Mouse (Mus musculus) ES-E14 (cell line): ENCODE results near the gene Kcnj14. TPM values are rescaled to one million over a fixed set of nuclear protein-coding genes. Genes with fewer than 3 reads are reported as not detected.

Source experiments
- DNase-seq: peaks from one replicate; pipeline ENCODE4 v3.0.0-alpha.2; 2013; ENCODE audit warnings: low read depth, low spot score
- H3K27ac ChIP-seq: 2 replicates; pipeline ENCODE4 v1.5.1; 2012; ENCODE audit warnings: low read depth, mild to moderate bottlenecking, low read length, moderate library complexity, mixed read lengths; ENCODE audit not compliant: poor library complexity, insufficient read depth, severe bottlenecking
- H3K36me3 ChIP-seq: 2 replicates; pipeline ENCODE4 v1.6.1; 2012; ENCODE audit warnings: mild to moderate bottlenecking, low read length, moderate library complexity, mixed read lengths; ENCODE audit not compliant: control insufficient read depth, poor library complexity, insufficient read depth, severe bottlenecking
- H3K4me1 ChIP-seq, 2 experiments: fragments of 150-350 bp in 1 of 2; sonication (generic) in 1 of 2; 2 replicates each; pipeline ENCODE4 v1.6.1; 2012; ENCODE audit warnings: low read length in 2 of 2, mild to moderate bottlenecking in 1 of 2, mixed read lengths in 1 of 2; ENCODE audit not compliant: control insufficient read depth in 2 of 2, insufficient read depth in 2 of 2, poor library complexity in 1 of 2
- H3K4me3 ChIP-seq, 2 experiments: fragments of 150-350 bp in 1 of 2; sonication (generic) in 1 of 2; 2 replicates each; pipeline ENCODE4 v1.5.1; 2012; ENCODE audit warnings: low read length in 2 of 2, low read depth in 1 of 2, mild to moderate bottlenecking in 1 of 2, mixed read lengths in 1 of 2; ENCODE audit not compliant: insufficient read depth in 1 of 2, poor library complexity in 1 of 2, severe bottlenecking in 1 of 2
- H3K9ac ChIP-seq: 2 replicates; pipeline ENCODE4 v1.6.1; 2012; ENCODE audit warnings: low read depth, mild to moderate bottlenecking, low read length, mixed read lengths; ENCODE audit not compliant: poor library complexity, insufficient read depth, severe bottlenecking
- H3K9me3 ChIP-seq: fragments of 150-350 bp; sonication (generic); 2 replicates; pipeline ENCODE4 v1.6.1; 2012; ENCODE audit warnings: low read depth, mild to moderate bottlenecking, low read length; ENCODE audit not compliant: control insufficient read depth, insufficient read depth
- CHD2 ChIP-seq: IDR thresholded peaks from 2 replicates; pipeline ENCODE4 v1.6.1; 2014; ENCODE audit warnings: mild to moderate bottlenecking, low read depth, low read length, inconsistent platforms
- HCFC1 ChIP-seq: IDR thresholded peaks from 2 replicates; pipeline ENCODE4 v1.6.1; 2012; ENCODE audit warnings: low read length, inconsistent platforms, borderline replicate concordance; ENCODE audit not compliant: insufficient read depth
- MAFK ChIP-seq: IDR thresholded peaks from 2 replicates; pipeline ENCODE4 v1.6.1; 2014; ENCODE audit warnings: mild to moderate bottlenecking, low read depth, low read length, inconsistent platforms; ENCODE audit not compliant: insufficient read depth
- ZC3H11A ChIP-seq: IDR thresholded peaks from 2 replicates; pipeline ENCODE4 v1.6.1; 2012; ENCODE audit warnings: low read depth, mild to moderate bottlenecking, inconsistent platforms, low read length, borderline replicate concordance
- ZNF384 ChIP-seq: IDR thresholded peaks from 2 replicates; pipeline ENCODE4 v1.6.1; 2012; ENCODE audit warnings: low read depth, low read length, inconsistent platforms
- in situ Hi-C, 2 experiments: fragments of 600-800 bp; cut with MboI; formaldehyde crosslinking; loops; one replicate each; pipeline ENCODE4 v1.15.1; 2025; ENCODE audit warnings: low sequenced_read_pairs in 2 of 2, inconsistent platforms in 1 of 2; ENCODE audit not compliant: unreplicated experiment in 2 of 2
- total RNA-seq: library from RNA; depleted of rRNA; stranded (reverse); fragments of 300-350 nt; gene quantifications from 2 replicates; pipeline ENCODE4 v1.2.3, GENCODE M21; 2012

The Kcnj14 gene
- total RNA-seq, 1 experiment = 1.6 TPM

DNA sequence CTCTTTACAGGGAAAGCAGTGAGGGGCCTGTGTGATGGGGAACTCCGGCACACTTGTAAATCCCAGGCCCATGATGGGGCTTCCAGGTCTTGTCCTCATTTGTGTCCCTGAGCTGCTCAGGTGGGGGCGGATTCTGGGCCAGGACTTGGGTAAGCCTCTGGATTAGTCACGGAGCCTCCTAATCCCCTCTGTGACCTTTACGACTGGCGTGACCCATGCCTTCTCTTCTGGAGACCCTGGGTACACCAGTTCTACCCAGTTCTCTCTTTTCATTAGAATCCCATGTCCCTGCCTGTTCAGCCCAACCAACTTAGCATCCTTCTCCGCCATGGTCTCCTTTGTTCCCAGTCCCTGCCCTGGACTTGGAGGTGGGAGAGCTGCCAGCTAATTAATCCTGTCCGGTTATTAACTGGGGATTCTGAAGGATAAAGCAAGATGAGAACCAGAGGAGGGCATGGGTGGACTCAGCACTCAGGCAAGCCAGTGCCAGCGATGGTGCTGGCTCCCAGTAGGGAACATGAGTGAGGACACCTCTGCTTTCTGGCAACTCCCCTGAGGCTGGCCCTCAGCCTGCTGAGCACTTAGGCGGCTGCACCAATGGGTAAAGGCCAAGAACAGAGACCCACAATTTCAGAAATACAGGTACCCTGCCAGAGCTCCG lies 9.1 kb downstream of the Kcnj14 start:
- Histone ChIP-seq H3K4me1 (peaks cover 2 to 10% of the 10 kb centered on the region in 2 experiments; a peak in 1 of 4 replicates), H3K9me3 (no peaks in the 10 kb centered on the region), H3K36me3 (peaks cover 23% of the 10 kb centered on the region), H3K9ac (peak overlapping the region; percentile 13; the same call in 1 of the 2 replicates), H3K4me3 (no peak overlapping the region), H3K27ac (no peak overlapping the region)
- no peak for DNase-seq
- in situ Hi-C loops = no loop called here
- no peak for TF ChIP-seq ZNF384
- no peak for TF ChIP-seq MAFK
- TF ChIP-seq HCFC1 = no peak
- no peak for TF ChIP-seq CHD2
- no peak for TF ChIP-seq ZC3H11A

GRCm38 (mm10) chr7:45814841-45815240 lies 9.7 kb downstream of the Kcnj14 start:
- Histone ChIP-seq H3K4me3 (peak overlapping the region in 1 of 2 experiments; percentile 56; a peak in 2 of 4 replicates), H3K27ac (no peak overlapping the region), H3K9ac (peak overlapping the region; percentile 13; the same call in 1 of the 2 replicates), H3K4me1 (peaks cover 2 to 10% of the 10 kb centered on the region in 2 experiments; a peak in 1 of 4 replicates), H3K9me3 (no peaks in the 10 kb centered on the region), H3K36me3 (peaks cover 29% of the 10 kb centered on the region)
- DNase-seq = no peak
- in situ Hi-C loops = no loop called here
- TF ChIP-seq ZC3H11A (no peak), CHD2 (no peak), HCFC1 (no peak), MAFK (no peak), ZNF384 (no peak)

DNA sequence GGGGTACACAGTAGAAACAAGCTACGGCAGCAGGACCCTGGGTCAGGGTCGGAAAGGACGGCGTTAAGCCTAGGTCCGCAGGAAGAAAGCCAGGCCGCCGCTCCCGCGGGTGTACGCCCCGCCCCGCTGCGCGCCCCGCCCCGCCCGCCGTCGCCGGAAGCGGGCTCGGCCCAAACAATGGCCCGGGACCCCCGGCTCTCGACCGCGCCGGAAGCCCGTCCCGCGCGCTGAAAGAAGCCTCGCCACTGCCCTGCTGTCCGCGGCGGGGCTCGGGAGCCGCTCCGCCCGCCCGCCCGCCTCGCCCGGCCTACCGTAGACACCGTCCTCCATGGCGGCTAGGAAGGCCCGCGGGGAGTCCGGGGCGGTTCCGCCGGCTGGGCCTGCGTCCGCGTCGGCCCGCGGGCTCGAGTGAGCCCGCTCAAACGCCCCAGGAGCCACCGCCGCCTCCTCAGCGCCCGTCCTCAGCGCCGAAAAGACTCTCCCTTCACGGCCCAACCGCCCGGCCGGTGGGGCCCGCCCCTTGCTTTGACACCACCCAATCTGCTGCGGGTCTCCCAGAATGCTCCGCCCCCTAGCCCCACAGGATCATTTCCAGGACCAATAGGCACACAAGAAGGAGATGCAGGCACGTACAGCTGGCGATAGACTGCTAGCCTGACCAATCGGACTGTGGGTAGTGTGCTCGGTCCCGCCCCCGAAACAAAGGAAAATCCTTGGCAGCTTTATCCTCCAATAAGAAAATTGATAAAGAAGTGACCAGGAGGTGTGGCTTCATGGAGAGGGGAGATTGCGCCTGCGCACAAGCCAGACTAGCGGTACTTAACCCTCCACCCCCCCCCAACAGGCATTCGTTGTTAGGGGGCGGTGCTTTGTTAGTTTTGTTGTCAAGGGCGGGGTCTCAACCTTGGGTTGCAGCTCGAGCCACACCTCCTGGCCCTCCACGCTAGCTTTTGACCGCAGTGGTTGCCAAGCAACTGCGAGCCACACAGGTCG lies 10.5 kb downstream of the Kcnj14 start, which contains the start of gene Cyth2:
Gene Cyth2, minus strand, starts transcription at position 795 of the 993 bp plus-strand sequence.
- peaks cover 2 to 10% of the 10 kb centered on the region in 2 experiments; a peak in 1 of 4 replicates for H3K4me1 ChIP-seq
- peak within 1 kb of the TSS; percentile 98 for H3K27ac ChIP-seq
- H3K9me3 ChIP-seq = no peaks in the 10 kb centered on the region
- DNase-seq = peak; percentile 100
- TF ChIP-seq CHD2 = peak; percentile 85
- no peak for TF ChIP-seq ZNF384
- peak; percentile 68; the same call in 1 of the 2 replicates for TF ChIP-seq HCFC1
- in situ Hi-C loops = no loop called here
- peak within 1 kb of the TSS; percentile 99 for H3K9ac ChIP-seq
- peaks cover 37% of the 10 kb centered on the region for H3K36me3 ChIP-seq
- H3K4me3 ChIP-seq = peak within 1 kb of the TSS; percentile 84 to 96

DNA sequence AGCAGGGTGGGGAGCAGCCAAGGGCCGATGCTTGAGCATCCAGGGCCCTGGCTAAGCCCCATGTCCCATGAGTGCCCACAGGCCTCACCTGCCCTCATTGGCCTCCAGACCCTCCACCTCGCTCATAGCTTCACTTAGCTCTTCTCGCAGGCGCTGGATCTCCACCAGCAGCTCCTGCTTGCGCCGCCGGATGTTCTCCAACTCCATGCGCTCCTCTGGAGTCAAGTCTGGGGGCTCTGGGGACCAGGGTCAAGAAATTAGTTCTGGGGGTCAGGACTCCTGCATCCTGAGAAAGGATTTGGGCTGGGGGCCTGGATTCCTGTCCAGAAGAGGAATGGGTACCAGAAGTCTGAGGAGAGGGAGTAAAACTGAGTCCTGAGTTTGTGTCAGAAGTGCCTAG lies 11.7 kb downstream of the Kcnj14 start:
- in situ Hi-C loops = no loop called here
- H3K36me3 ChIP-seq = peaks cover 45% of the 10 kb centered on the region
- no peak for DNase-seq

More for the DNA sequence above, 11.7 kb downstream of the Kcnj14 start:
- Histone ChIP-seq H3K9me3 (no peaks in the 10 kb centered on the region), H3K27ac (no peak overlapping the region; the same call in 1 of the 2 replicates), H3K4me3 (peak overlapping the region; percentile 84 to 96), H3K4me1 (peaks cover 2 to 19% of the 10 kb centered on the region in 2 experiments; a peak in 1 of 4 replicates), H3K9ac (peak overlapping the region; percentile 99)
- no peak for TF ChIP-seq MAFK
- no peak for TF ChIP-seq ZNF384
- TF ChIP-seq CHD2 = no peak
- TF ChIP-seq HCFC1 = no peak
- TF ChIP-seq ZC3H11A = no peak
